Mouse (Mus musculus): Measurements from ENCODE around the gene Nhej1. TPM values are rescaled to one million over a fixed set of nuclear protein-coding genes. Genes with fewer than 3 reads are reported as not detected.

Nhej1 gene
- total RNA-seq, 4 experiments from 2014 or later: 4.3 to 5.7 (median 4.7) TPM

DNA sequence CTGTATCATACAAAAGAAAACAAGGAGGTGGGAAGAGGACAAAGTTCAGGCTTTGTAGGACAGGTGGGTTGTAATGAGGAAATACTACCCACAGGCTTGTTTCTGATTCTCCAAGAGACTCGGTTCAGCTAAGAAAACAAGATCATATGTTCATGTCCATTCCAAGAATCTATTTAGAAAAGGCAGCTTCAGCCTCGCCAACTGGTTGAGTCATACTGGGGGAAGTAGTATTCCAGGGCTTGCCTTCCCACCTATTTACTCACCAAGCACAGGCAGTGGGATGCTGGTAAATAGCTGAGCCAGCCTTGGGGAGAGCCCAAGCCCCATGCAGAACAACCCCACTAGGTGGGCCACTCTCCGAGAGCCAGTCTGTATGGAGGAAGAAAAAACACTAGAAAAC, 3.6 kb upstream of the Nhej1 start:
- no peak for DNase-seq (ENCODE audit: low spot score in 2 of 2)

GRCm38 (mm10) chr1:75125418-75125817, 418 bp upstream of the Nhej1 start:
- no peak for DNase-seq (ENCODE audit: low spot score in 2 of 2)

DNA sequence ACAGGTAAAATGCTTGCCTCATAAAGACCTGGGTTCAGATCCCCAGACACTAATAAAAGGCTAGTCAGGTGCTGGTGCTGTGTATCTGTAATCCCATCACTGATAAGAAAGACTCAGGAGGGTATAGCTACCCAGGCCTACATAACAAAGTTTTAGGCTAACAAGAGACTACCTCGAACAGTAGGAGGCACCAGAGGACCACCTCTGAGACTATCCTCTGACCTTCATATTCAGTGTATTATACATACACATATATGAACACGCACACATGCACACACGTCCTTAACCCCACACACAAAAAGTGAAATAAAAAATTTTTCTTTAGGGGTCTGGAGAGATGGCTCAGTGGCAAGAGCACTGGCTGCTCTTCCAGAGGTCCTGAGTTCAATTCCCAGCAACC, 2.8 kb downstream of the Nhej1 start:
- DNase-seq (ENCODE audit: low spot score in 2 of 2): no peak

GRCm38 (mm10) chr1:75052091-75052490, 72.9 kb downstream of the Nhej1 start:
- no peak for DNase-seq (ENCODE audit: low spot score in 2 of 2)

GRCm38 (mm10) chr1:75051428-75051827, 73.6 kb downstream of the Nhej1 start:
- no peak for DNase-seq (ENCODE audit: low spot score in 2 of 2)

DNA sequence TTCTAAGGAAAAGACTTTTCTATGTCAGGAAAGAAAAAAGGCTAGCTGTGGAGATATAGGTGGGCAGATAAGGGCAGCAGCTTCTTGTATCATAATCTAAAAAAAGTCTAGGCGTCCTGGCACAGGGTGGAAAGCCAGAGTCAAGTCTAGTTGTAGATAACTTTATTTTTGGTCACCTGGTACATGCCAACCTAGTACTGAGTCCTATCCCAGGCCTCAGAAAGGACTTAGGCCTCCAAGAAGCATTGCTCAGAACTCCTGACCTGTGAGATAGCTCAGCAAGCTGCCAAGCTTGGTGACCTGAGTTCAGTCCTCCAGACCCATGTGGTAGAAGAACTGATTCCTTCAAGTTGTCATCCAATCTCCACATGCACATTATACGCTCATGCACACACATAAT, 76.4 kb downstream of the Nhej1 start:
- no peak for DNase-seq (ENCODE audit: low spot score in 2 of 2)

DNA sequence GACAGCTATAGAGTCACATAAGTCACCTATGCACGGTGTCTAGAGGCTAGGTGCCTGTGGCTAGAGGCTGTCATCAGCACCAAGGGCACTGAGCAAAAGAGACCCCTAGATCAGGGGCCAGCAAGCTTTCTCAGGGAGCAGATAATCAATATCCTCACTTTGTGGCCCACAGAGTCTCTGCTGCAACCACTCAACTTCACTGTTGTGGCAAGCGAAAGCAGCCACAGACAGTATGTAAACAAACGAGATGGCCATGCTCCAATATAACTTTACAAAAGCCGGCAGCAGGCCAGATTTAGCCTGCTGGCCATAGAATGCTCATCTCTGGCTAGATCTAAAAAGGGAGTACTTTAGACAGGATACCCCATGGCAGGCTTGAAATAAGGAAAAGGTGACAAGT, 77.0 kb downstream of the Nhej1 start:
- DNase-seq (ENCODE audit: low spot score in 2 of 2): no peak

GRCm38 (mm10) chr1:75040429-75040828, 84.6 kb downstream of the Nhej1 start:
- no peak for DNase-seq (ENCODE audit: low spot score in 2 of 2)

DNA sequence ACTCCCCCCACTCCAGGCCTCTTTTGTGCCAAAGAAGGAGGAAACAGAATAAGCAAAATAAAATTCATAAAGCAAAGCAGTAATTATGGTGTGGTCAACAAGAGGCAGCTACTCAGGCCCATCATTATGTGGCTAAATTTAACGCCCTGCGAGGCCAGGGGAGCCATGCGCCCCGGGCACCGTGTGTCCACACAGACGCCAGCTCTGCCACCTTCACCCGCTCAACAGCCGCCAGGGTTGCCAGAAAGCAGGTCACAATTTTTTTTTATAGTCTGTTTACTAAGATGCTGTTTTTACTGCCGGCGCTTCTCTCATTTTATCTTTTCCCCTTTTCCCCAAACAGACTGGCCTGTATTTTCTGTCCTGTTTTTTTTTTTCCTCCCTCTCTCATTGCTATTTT, 93.0 kb downstream of the Nhej1 start:
- no peak for DNase-seq (ENCODE audit: low spot score in 2 of 2)

- no peak for DNase-seq (ENCODE audit: low spot score in 2 of 2)
Observed at GRCm38 (mm10) chr1:75027061-75027779, 97.8 kb downstream of the Nhej1 start.

- DNase-seq (ENCODE audit: low spot score in 2 of 2): no peak
Observed at GRCm38 (mm10) chr1:75024419-75025199, 100.4 kb downstream of the Nhej1 start.

- DNase-seq (ENCODE audit: low spot score in 2 of 2): no peak
Observed at GRCm38 (mm10) chr1:75022216-75022615, 102.8 kb downstream of the Nhej1 start.

GRCm38 (mm10) chr1:75016846-75017245, 108.2 kb downstream of the Nhej1 start:
- peak; percentile 57 to 66 for DNase-seq (ENCODE audit: low spot score in 2 of 2)

DNA sequence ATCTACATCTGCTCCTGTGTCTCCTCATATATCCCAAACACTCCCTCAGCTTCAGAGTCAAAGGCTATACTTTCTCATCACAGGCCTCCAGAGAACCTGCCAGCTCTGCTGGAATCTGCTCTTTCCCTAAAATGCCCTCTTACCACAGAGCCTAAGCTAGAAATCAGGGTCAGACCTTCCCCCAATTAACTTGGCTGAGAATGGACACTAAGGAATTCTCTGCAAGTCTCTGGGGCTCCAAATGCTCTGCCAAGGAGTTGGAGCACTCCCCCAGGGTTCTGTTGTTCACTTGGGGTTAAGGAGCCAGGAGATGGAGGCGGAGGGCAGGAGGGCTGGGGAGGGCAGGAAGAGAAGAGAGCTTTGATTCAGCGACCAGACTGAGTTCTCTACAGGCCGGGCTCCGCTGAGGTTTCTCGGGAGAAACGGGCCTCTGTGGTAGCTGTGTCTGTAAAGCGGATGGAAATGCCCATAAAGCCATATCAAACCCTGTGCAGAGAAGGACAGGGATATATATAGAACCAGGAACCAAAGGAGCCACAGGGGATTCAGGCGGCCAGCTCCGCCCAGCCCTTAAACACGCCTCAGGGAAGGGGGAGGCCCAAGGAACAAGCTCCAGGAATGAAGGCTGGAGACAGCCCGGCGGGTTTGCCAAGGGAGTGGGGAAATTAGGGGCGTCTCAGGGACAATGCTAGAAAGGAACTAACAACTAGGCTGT, 109.3 kb downstream of the Nhej1 start:
- no peak for DNase-seq (ENCODE audit: low spot score in 2 of 2)

DNA sequence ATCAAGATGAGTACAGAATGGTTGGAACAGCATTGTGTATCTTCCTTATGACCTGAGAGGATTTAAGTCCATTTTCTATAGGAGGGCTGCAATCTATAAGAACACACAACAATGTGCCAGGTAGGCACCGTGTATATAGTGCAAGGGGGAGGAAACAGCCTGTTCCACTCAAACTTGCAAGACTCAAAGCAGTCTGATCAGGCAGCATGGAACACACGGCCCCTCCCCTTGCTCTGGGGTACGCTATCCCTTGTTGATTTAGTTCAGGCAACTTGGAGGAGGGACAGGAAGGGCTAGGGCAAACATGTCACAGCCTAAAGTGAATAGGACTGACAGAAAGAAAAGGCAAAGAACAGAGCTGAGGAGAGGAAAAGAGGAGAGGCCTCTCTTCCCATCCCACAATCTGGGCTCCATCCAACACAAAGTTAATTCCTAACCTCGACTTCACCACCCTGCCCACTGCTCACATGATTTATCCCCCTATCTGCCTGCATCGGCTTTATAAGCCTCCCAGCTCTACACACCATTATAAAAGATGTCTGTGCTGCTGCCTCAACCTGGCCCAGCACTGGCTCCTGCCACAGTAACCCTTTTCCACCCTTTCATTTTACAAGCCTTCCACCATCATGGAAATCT, 110.7 kb downstream of the Nhej1 start:
- no peak for DNase-seq (ENCODE audit: low spot score in 2 of 2)

- DNase-seq (ENCODE audit: low spot score in 2 of 2): no peak
Observed at GRCm38 (mm10) chr1:75010817-75011216, 114.2 kb downstream of the Nhej1 start.

- no peak for DNase-seq (ENCODE audit: low spot score in 2 of 2)
Observed at GRCm38 (mm10) chr1:75010203-75010602, 114.8 kb downstream of the Nhej1 start.

DNA sequence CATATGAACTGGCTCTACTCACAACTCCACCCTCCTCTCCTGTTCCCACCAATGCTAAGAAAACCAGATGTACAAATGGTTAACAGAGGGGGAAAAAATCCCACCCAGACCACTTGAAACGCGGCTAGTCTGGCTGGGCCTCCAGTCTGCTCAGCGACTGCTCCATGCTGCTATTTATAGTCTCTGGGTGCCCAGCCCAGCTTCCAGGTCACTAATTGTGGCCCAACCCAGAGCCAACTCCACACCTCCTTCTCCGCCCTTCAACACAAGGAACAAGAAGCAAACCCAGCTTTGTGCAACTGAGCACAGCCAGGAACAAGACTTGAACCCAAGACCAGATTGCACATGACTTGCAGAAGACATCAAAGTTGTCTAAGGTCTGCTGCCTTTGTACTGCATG, 119.0 kb downstream of the Nhej1 start:
- DNase-seq (ENCODE audit: low spot score in 2 of 2): peak in 1 of 2 experiments; percentile 27

GRCm38 (mm10) chr1:75001183-75001582, 123.8 kb downstream of the Nhej1 start:
- no peak for DNase-seq (ENCODE audit: low spot score in 2 of 2)

- peak in 1 of 2 experiments; percentile 12 for DNase-seq (ENCODE audit: low spot score in 2 of 2)
Observed at GRCm38 (mm10) chr1:75000496-75000895, 124.5 kb downstream of the Nhej1 start.

GRCm38 (mm10) chr1:74999173-74999572, 125.8 kb downstream of the Nhej1 start:
- DNase-seq (ENCODE audit: low spot score in 2 of 2): no peak

- DNase-seq (ENCODE audit: low spot score in 2 of 2): no peak
Observed at GRCm38 (mm10) chr1:74997231-74997630, 127.8 kb downstream of the Nhej1 start.
